Mouse (Mus musculus) small intestine, adult 2 months (tissue): ENCODE data around the gene Csnk1d.

Experiments
- CTCF ChIP-seq: fragments of 200-500 bp; IDR thresholded peaks from 2 replicates; pipeline ENCODE4 v1.5.1; 2012; ENCODE audit warnings: low read depth, mild to moderate bottlenecking, control low read depth, inconsistent platforms, low read length, moderate library complexity, mixed read lengths; ENCODE audit not compliant: insufficient replicate concordance, insufficient read length; ENCODE audit errors: extremely low read depth
- POLR2A ChIP-seq: fragments of 200-500 bp; IDR thresholded peaks from 2 replicates; pipeline ENCODE4 v1.6.1; 2012; ENCODE audit warnings: low read depth, mild to moderate bottlenecking, control low read depth, inconsistent platforms, low read length, moderate library complexity

DNA sequence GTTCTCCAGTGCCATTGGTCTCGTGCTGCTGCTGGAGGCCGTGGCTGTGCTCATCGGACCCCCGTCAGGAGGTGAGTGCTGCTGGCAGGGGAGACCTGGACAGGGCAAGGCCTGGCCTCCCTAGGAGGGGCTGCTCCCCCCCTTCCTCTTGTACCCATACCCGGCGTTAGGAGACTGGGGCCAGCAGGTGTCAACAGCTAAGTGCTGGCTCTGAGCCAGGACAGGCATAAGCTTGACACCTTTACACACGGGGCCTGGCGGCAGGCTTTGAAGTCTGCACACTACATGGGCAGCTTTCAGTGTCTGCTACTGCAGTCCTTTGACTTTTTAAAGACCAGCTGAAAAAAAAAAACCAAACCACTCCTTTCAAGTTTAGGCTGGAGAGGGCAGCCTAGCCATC is 34.1 kb downstream of the Csnk1d start:
- TF ChIP-seq CTCF (no peak), POLR2A (no peak)
